Comparison of ENCODE assay signal across 9 mouse cellular contexts in genomic region chr5:67802174-67803030, GRCm38 (mm10). TPM values are rescaled to one million over a fixed set of nuclear protein-coding genes. Genes with fewer than 3 reads are reported as not detected.
DNase-seq lines count a peak whose midpoint lies in the region; ATAC-seq lines count a peak whose summit lies in the region.
"Had no signal": no experiment of that assay in that cellular context is flagged by ENCODE, and none has a peak within 500 bp of the region (broad histone marks: within the 10 kb centered on the region; RNA-seq: fewer than 3 reads in every experiment).

No protein-coding gene starts in this region.

- H3K4me3 ChIP-seq in hindbrain, embryonic 16.5 days (ENCODE audit: low read length), result no peak overlapping the region
- no peak overlapping the region for H3K4me3 ChIP-seq in hindbrain, embryonic 12.5 days
- H3K4me3 ChIP-seq: neural tube, embryonic 13.5 days had no signal

- peak; percentile 16 for DNase-seq in adrenal gland, postnatal 25 days
- peak; percentile 82 for DNase-seq in lung, postnatal 25 days (ENCODE audit: low spot score)
- no peak for DNase-seq in kidney, postnatal 36 days
- DNase-seq in urinary bladder, postnatal 10 days (ENCODE audit: low spot score), result no peak

- no peak overlapping the region for H3K4me2 ChIP-seq in hindbrain, embryonic 16.5 days (ENCODE audit: low read length)
- no peak overlapping the region for H3K4me2 ChIP-seq in hindbrain, embryonic 12.5 days (replicated peaks)
- H3K4me2 ChIP-seq: neural tube, embryonic 13.5 days had no signal

- H3K27ac ChIP-seq in hindbrain, embryonic 16.5 days (ENCODE audit: low read depth, low read length), result no peak overlapping the region
- no peak overlapping the region for H3K27ac ChIP-seq in hindbrain, embryonic 12.5 days
- H3K27ac ChIP-seq: neural tube, embryonic 13.5 days had no signal

- H3K36me3 ChIP-seq in hindbrain, embryonic 16.5 days (ENCODE audit: control insufficient read depth, insufficient read depth, low read length), result no peaks in the 10 kb centered on the region
- no peaks in the 10 kb centered on the region for H3K36me3 ChIP-seq in hindbrain, embryonic 12.5 days

- no peak overlapping the region for H3K9ac ChIP-seq in hindbrain, embryonic 16.5 days (ENCODE audit: low read depth, low read length)
- no peak overlapping the region for H3K9ac ChIP-seq in hindbrain, embryonic 12.5 days
- H3K9ac ChIP-seq: neural tube, embryonic 13.5 days had no signal

- peak; percentile 34; the same call in 1 of the 2 replicates for ATAC-seq in hindbrain, embryonic 16.5 days
- no peak for ATAC-seq in hindbrain, embryonic 12.5 days (ENCODE audit: low FRiP score)
- 0 out of 2 replicates have a peak, but pooled peaks have one; percentile 28 for ATAC-seq in erythroblast, adult 5-6 weeks (replicated peaks; ENCODE audit: low FRiP score, poor library complexity, severe bottlenecking)
- ATAC-seq in monocyte, adult 5-6 weeks (replicated peaks; ENCODE audit: insufficient number of reproducible peaks, low FRiP score, low TSS enrichment, poor library complexity, severe bottlenecking), result no peak

- no peaks in the 10 kb centered on the region for H3K9me3 ChIP-seq in hindbrain, embryonic 16.5 days (ENCODE audit: control insufficient read depth, low read length)
- H3K9me3 ChIP-seq in hindbrain, embryonic 12.5 days (replicated peaks), result no peaks in the 10 kb centered on the region
- H3K9me3 ChIP-seq: neural tube, embryonic 13.5 days had no signal

- no peaks in the 10 kb centered on the region for H3K27me3 ChIP-seq in hindbrain, embryonic 16.5 days (replicated peaks; ENCODE audit: control insufficient read depth, insufficient read depth, low read length)
- H3K27me3 ChIP-seq in hindbrain, embryonic 12.5 days, result no peaks in the 10 kb centered on the region
- H3K27me3 ChIP-seq: neural tube, embryonic 13.5 days had no signal

- 82% methylated on average over 17 of the region's 17 CpGs for WGBS in hindbrain, embryonic 16.5 days
- WGBS in hindbrain, embryonic 12.5 days, result 92% methylated on average over 17 of the region's 17 CpGs

- peaks cover 7% of the 10 kb centered on the region for H3K4me1 ChIP-seq in hindbrain, embryonic 16.5 days (ENCODE audit: control insufficient read depth, insufficient read depth, low read depth, low read length)
- H3K4me1 ChIP-seq in hindbrain, embryonic 12.5 days, result peaks cover 6% of the 10 kb centered on the region; the same call in 1 of the 2 replicates

RNA-seq across cellular contexts. Expression of gene Atp8a1, which starts 44.8 kb away (rescaled TPM):
- polyA plus RNA-seq in hindbrain, embryonic 16.5 days (2015; fragmentation: Nextera tagmentation; extraction: Ambion mirVana), result 50.8 and 55.2 TPM in 2 replicates
- 34.0 and 37.3 TPM in 2 replicates for polyA plus RNA-seq in hindbrain, embryonic 12.5 days (2016; fragmentation: Nextera tagmentation; extraction: Ambion mirVana)
- total RNA-seq in adrenal gland, postnatal 25 days (2021), result 11.8 and 16.8 TPM in 2 replicates
- 230 and 244 TPM in 2 replicates for total RNA-seq in erythroblast, adult 5-6 weeks (2015; ENCODE audit: low replicate concordance)
- total RNA-seq in erythroblast, adult 5-6 weeks (2017; ENCODE audit: low replicate concordance), result 267 and 308 TPM in 2 replicates
- 30.1 to 51.4 TPM (median 30.5 TPM) in 3 replicates for total RNA-seq in monocyte, adult 5-6 weeks (2017)

Comparison
In these comparisons a context has a peak if more than half of its experiments do, and no peak if none do; other contexts are left out.
1. ATAC-seq: peak in hindbrain, embryonic 16.5 days (single experiment) and erythroblast, adult 5-6 weeks (single experiment); none in hindbrain, embryonic 12.5 days (single experiment) and monocyte, adult 5-6 weeks (single experiment).
2. DNase-seq: peak in adrenal gland, postnatal 25 days (single experiment) and lung, postnatal 25 days (single experiment); none in kidney, postnatal 36 days (0 of 2) and urinary bladder, postnatal 10 days (single experiment).